Mouse (Mus musculus) macrophage (primary cell): ENCODE measurements around the gene Tfap2a. TPM values are rescaled to one million over a fixed set of nuclear protein-coding genes. Genes with fewer than 3 reads are reported as not detected.

Experiments used
- H3K27ac ChIP-seq: fragments of 350-480 bp; formaldehyde crosslinking; 2 replicates; pipeline ENCODE4 v1.9.0; 2021
- H3K36me3 ChIP-seq: fragments of 350-480 bp; formaldehyde crosslinking; 2 replicates; pipeline ENCODE4 v1.9.0; 2021; ENCODE audit errors: inconsistent target
- H3K4me3 ChIP-seq: fragments of 350-480 bp; formaldehyde crosslinking; 2 replicates; pipeline ENCODE4 v1.9.0; 2021; ENCODE audit errors: inconsistent target
- H3K79me2 ChIP-seq: fragments of 350-480 bp; formaldehyde crosslinking; 2 replicates; pipeline ENCODE4 v1.9.0; 2021; ENCODE audit errors: inconsistent target
- WGBS: methylation state at CpG from one replicate; pipeline ENCODE4 v1.1.7; 2026; ENCODE audit warnings: inconsistent platforms; ENCODE audit not compliant: missing documents; 5-methylcytosine and 5-hydroxymethylcytosine counted together
- polyA plus RNA-seq: library from polyadenylated mRNA; stranded (reverse); fragments of 250-400 nt; gene quantifications from 3 replicates; pipeline ENCODE4 v1.2.4, GENCODE M21; 2018; ENCODE audit warnings: inconsistent platforms

Gene Tfap2a
- polyA plus RNA-seq, 1 experiment from 2014 or later = 0.10 TPM

DNA sequence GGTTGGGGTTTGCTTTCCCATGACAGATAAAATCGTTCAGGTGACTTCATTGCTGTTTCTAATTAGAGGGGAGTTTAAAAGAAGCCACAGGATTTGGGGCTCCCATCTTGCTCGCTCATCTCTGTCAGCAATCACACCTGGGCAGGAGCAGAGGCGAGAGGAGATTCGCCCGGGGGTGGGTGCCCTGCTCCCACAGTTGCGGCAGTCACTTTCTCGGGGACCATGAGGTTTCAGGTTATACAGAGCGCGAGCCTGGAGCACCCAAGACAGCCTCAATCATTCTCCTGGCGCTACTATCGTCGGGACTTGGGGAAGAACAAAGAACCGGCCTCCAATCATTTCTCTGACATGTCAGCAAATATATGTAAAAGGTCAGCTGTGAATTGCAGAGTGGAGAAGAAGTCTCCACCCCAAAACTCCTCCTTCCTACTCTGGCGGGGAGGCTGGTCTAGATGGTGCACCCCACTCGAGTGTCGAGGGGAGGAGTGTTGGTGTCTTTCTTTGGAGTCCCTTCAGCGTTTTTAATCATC is 1.0 kb upstream of the Tfap2a start:
- 7% methylated on average over 17 of the region's 17 CpGs for WGBS
- H3K79me2 ChIP-seq = no peaks in the 10 kb centered on the region

DNA sequence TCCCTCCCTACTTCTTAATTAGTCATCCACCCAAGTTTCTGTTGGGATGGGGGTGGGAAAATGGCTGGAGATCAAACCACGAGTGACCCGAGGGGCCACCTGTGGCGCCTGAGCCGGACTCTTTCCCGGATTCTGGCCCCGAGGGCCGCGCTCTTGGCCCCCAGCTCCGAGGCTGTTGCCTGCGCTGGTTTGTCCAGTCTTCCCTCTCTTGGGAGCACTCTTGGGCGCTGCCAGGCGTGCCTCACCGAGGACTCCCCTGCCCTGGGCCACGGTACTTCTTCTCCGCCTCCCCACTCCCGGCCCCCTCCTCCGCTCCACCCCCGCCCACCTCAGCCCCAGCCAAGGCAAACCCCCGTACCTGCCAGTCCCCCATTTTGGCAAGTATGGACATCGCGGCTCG is 415 bp downstream of the Tfap2a start:
- no peaks in the 10 kb centered on the region for H3K36me3 ChIP-seq
- 8% methylated on average over 22 of the region's 22 CpGs for WGBS

More for the DNA sequence above, 1.0 kb upstream of the Tfap2a start:
- Histone ChIP-seq H3K36me3 (no peaks in the 10 kb centered on the region), H3K27ac (no peak overlapping the region), H3K4me3 (no peak overlapping the region)

DNA sequence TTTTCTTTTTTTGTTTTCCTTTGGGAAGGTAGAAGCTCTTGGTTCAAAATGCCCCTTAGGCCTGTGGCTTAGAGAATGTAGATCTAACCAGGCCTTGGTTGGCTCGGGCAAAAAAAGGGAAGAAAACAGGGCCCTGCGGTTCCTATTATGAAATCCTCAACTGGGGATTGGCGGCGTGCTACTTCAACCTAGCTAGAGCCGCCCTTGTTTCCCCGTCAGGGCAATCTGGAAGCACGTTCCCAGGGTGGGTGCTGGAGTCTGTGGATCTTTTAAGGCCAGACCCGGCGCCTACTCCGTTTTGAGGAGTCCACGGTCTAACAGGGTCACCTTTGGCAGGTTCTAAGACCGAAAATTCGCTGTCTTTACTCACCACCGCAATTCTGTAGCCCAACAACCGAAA is 1.1 kb downstream of the Tfap2a start:
- no peak overlapping the region for H3K27ac ChIP-seq
- 4% methylated on average over 15 of the region's 15 CpGs for WGBS
- no peaks in the 10 kb centered on the region for H3K36me3 ChIP-seq
- no peaks in the 10 kb centered on the region for H3K79me2 ChIP-seq
- no peak overlapping the region for H3K4me3 ChIP-seq

More for the DNA sequence above, 415 bp downstream of the Tfap2a start:
- no peak overlapping the region for H3K27ac ChIP-seq
- H3K4me3 ChIP-seq = no peak overlapping the region
- no peaks in the 10 kb centered on the region for H3K79me2 ChIP-seq

DNA sequence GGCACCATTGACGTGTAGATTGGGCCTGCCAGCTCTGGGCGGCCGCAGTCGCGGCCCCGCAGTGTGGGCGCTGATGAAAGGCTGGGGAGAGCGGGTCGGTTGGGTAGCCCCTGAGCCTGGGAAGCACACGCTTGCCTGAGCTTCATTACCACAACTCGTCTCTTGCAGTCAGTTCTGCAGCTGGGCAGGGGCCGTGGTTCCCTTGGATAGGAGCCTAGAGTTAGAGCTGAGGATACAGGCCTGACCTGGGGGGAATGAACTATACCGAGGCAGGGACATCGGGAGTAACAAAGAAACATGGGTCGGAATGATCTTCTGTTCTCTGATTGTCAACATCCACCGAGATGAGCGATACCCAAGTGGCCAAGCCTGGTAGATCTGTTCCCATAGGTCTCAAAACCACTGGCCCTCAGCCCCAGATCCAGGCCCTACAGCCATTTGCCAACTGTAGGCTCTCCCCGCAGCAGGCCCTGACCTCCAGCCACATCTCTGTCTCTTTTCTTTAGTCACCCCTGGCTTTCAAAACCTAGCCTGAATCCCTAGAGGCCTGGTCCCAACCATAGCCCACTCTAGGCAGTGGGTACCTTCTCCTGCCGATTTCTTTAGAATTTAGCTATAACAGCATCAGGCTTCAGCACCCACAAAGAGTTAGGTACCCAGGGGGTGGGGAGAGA is 1.9 kb downstream of the Tfap2a start:
- Histone ChIP-seq H3K4me3 (no peak overlapping the region), H3K36me3 (no peaks in the 10 kb centered on the region), H3K79me2 (no peaks in the 10 kb centered on the region), H3K27ac (no peak overlapping the region)
- 91% methylated on average over 19 of the region's 19 CpGs for WGBS

DNA sequence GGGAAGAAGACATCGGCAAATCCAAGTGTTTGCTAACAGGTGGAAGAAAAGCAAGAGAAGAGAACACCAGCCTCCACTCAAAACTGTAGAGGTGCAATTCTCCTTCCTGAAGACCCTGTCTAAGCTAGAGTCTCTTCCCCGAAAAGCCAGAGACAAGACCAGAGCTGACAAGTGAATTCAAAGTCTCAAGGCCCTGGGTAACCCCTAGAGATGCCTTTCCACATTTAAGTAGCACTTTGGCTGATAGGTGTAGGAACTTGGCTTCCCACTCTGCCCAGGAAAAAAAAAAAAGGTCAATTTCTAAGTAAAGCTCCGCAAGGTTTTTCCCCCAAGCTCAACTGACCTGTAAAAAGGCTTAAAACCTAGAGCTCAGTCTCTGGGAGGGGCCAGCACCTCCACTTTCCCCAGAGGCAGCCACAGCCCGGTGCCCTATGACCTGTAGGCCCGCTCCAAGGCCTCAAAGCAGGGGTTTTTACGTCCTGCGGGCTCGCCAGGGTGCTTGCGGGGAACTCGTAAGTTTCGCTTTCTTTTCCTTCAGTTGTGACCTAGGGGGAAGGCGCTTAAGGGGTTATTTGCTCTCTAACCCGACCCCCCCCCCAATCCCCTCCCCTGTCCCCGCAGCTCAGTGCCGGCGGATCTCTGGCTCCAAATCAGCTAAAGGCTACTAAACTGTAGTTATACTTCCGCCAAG is 2.6 kb downstream of the Tfap2a start:
- H3K4me3 ChIP-seq = no peak overlapping the region
- H3K36me3 ChIP-seq = no peaks in the 10 kb centered on the region
- H3K79me2 ChIP-seq = no peaks in the 10 kb centered on the region
- 71% methylated on average over 17 of the region's 17 CpGs for WGBS
- H3K27ac ChIP-seq = no peak overlapping the region

DNA sequence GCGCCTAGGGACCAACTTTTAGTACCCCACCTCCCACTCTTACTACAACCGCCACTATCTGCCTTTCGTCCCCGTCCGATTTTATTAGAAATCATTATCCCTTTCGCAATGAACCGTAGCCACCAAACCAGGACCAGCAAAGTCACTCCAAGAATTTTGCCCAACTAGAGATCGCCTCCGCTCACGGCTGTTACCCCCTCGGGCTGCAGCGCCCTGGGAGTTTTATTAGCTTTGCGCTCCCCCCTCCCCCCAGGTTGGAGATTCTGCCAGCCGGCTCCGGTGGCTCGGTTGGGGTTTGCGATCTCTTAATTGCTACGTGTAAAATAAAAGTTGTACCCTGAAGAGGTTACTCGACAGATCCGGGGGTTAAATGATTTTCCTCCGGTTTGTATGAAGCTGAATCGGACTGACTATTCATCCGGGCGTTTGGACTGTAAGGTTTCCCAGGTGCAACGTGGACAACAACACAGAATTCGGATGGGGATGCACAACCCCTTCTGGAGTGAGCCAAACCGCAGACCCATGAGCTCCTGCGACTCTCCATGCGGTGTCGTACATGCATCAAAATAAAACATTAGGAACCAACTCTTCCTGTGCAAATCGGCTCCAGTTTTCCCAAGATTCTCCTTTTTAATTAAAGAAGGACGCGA is 3.7 kb downstream of the Tfap2a start:
- H3K27ac ChIP-seq = no peak overlapping the region
- 5% methylated on average over 31 of the region's 33 CpGs for WGBS
- no peaks in the 10 kb centered on the region for H3K79me2 ChIP-seq
- no peaks in the 10 kb centered on the region for H3K36me3 ChIP-seq
- no peak overlapping the region for H3K4me3 ChIP-seq

DNA sequence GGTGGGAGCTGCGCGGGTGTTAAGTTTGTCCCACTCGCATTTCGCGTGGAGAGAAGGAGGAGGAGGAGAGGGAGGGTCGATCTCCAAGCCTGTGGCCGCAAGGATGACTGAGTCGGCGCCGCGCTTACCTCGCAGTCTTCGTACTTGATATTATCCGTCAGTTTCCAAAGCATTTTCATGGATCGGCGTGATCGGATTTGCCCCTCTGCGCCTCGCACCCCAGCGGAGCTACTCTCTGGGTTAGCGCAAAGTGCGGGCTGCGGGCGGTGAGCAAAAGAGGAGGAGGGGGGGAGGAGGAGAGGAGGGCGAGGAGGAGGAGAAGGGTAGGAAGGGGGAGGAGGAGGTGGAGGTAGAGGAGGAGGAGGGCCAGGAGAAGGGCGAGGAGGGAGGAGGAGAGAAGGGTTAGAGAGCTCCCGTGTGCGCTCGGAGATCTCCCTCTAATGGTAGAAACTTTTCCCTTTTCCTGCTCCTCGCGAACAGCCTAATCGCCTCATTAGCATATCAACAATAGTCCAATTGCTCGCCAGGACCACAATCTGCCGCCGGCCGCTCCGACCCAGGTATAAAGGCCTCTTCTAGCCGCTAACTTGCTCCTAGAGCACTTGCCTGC is 4.5 kb downstream of the Tfap2a start:
- WGBS = under 1% methylated on average over 34 of the region's 38 CpGs
- Histone ChIP-seq H3K4me3 (peak overlapping the region; percentile 8; the same call in 1 of the 2 replicates), H3K36me3 (no peaks in the 10 kb centered on the region), H3K79me2 (no peaks in the 10 kb centered on the region), H3K27ac (no peak overlapping the region)

DNA sequence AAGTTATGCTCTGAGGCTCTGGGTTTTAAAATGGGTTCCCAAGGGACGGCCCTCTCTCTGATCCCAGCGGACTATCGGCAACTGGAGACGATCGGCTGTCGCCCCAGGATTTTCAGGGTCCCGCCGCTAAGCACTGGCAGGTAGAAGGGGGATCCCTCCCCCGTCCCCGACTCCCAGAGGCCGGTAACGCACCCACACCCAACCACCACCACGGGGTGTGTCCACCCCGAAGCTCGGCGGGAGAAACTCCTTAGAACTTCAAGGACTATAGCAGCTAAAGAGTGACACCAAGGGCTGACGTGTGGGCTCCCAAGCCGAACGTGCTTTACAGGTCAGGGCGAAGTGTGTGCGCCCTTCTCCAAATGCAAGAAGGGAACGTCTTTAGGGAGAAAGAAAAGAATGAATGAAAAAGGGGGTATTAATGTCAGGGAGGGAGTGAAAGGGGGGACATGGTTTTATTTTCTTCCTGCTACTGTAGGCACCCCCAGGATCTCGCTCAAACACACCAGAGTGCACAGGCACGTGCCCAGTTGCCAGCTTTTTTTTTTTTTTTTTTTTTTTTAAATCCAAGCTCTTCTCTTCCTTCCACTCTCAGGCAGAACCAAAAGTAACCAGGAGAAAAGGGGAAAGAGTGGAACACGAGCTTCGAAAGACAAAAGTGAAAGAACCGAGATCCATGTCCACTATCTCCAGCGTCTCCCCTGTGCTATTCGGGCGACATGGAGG is 5.2 kb downstream of the Tfap2a start:
- Histone ChIP-seq H3K27ac (no peak overlapping the region), H3K4me3 (peak overlapping the region; percentile 8; the same call in 1 of the 2 replicates), H3K36me3 (no peaks in the 10 kb centered on the region), H3K79me2 (no peaks in the 10 kb centered on the region)
- WGBS = 2% methylated on average over 28 of the region's 30 CpGs

DNA sequence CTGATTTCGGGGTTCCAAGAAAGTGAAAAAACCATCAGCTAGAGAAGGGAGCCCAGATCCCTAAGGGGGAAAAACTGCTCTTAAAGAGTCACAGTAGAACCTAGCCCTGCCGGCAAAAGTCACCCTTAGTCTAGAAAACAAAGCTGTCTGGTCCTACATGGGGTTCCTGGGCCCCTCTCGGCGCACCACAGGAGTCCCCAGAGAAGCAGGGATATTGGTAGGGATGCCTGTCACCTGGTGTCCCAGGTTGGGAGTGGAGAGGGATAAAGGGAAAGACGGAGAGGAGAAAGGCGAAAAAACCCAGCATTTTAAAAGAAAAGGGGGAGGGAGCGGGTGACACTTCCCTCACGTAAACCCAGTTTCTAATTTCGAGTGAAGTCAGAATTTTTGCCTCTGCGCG is 6.1 kb downstream of the Tfap2a start:
- no peaks in the 10 kb centered on the region for H3K79me2 ChIP-seq
- no peak overlapping the region for H3K27ac ChIP-seq
- H3K4me3 ChIP-seq = no peak overlapping the region
- H3K36me3 ChIP-seq = no peaks in the 10 kb centered on the region
- WGBS = 4% methylated on average over 9 of the region's 11 CpGs

DNA sequence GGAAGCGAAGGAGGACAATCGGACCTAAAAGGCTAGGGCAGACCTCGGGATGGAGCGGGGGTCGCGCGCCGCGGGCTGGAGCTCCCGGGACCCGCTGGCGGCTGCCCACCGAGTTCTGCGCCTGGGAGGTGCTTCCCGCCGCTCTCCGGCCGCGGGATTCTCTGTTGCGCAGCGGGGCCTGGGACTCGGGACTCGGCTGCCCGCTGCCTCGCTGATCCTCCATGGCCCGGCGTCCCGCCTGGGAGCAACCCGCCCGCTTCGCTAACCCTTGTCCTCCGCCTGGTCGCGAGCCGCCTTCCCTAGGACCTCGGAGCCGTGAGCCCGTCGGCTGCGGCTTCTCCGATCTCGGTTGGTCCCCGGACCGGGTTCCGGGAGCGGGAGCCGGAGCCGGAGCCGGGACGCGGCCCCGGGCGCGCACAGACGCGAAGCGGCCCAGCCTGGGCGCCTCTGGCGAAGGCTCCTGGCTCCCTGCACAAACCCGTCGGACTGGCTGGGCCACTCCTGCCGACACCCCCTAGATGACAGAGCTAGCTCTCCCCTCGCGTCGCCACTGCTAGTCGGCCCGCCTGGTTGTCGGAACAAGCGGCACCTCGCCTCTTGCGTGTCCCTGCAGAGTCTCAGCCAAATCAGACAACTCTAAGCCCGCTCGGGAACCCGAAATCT is 6.9 kb downstream of the Tfap2a start:
- 1% methylated on average over 61 of the region's 74 CpGs for WGBS
- Histone ChIP-seq H3K27ac (no peak overlapping the region), H3K79me2 (no peaks in the 10 kb centered on the region), H3K4me3 (no peak overlapping the region), H3K36me3 (no peaks in the 10 kb centered on the region)

DNA sequence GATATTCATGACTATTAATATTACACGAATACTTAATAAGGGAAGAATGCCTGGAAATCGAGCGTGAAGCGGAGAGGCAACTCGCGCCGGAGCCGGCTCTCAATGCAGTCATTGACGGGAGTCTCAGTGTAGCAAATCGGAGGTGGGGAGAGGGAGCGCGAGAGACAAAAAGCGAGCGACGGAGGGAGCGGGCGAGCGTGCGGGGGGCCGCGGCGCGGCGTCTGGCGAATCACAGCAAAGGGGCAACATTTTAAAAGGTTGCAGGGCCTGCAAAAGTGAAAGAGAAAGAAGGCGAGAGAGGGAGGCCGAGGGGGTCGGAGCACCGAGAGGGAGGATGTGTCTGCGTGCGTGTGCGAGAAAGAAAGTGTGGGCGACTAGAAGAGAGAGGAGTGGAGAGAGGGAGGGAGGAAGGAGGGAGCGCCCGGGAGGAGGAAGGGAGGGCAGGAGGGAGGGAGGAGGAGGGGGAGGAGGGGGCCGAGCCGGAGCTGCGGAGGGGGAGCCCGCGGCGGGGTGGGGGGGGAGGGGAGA is 7.5 kb downstream of the Tfap2a start:
- H3K4me3 ChIP-seq = peak overlapping the region; percentile 25
- 1% methylated on average over 33 of the region's 41 CpGs for WGBS
- no peaks in the 10 kb centered on the region for H3K36me3 ChIP-seq
- H3K79me2 ChIP-seq = no peaks in the 10 kb centered on the region
- H3K27ac ChIP-seq = no peak overlapping the region

DNA sequence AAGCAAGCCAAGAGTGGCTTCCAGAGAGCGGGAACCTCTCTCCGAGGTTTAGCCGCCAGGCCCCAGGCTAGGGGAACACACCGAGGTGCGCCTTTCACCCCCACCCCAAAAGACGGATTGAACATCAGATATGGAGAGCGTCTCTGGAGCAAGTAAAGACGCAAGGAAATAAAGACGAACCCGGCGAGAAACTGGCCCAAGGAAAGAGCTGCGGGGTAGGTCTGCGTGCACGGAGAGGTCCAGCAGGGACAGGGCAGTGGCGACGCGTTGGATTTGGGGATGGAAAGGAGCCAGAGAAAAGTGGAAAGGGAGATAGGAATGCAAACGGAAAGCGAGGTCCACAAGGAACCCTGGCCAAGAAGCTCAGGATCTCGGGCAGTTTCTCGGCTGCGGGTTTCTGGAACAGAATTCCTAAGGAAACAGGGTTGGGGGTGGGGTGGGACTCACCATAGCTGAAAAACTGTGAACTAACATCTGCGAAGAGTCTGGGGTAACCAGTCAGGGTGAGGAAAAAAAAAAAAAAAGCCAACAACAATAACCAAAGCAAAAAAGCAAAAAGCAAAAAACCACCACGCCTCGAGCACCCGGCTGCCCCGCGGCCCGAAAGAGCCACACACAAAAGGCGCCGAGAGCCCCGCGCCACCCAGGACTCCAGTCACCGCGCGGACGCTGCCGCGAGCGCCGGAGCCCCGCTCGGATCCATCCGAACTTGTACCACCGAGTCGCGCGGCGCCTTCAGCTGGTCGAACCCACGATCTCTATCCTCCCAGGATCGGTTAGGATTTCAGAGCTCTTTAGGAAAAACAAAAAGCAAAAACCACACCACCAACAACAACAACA is 8.4 kb downstream of the Tfap2a start:
- no peak overlapping the region for H3K27ac ChIP-seq
- no peaks in the 10 kb centered on the region for H3K79me2 ChIP-seq
- 5% methylated on average over 51 of the region's 52 CpGs for WGBS
- no peaks in the 10 kb centered on the region for H3K36me3 ChIP-seq
- peak overlapping the region; percentile 25; the same call in 1 of the 2 replicates for H3K4me3 ChIP-seq

DNA sequence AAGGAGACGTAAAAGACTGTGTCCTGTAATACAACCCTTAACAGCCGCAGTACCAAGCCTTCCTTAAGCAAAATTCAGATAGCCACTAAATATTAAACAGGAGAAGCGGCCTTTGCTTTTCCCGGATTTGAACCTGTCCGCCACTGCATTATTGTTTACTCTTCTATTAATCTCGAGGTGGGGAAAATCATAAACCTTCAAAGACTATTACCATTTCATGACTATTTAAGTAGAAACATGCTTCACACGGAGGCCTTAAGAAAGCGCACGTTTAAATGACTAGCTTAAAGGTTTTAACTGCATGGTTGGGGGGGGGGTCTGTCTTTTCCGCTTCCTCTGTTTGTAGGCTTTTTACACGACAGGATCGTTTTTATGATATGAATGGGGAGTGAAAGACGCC is 9.1 kb downstream of the Tfap2a start:
- H3K36me3 ChIP-seq = no peaks in the 10 kb centered on the region
- H3K27ac ChIP-seq = no peak overlapping the region
- 13% methylated on average over 13 of the region's 13 CpGs for WGBS
- H3K79me2 ChIP-seq = no peaks in the 10 kb centered on the region
- H3K4me3 ChIP-seq = no peak overlapping the region
